Mouse (Mus musculus) heart, adult 2 months (tissue): ENCODE results near the gene Oxt.

Experiments used
- CTCF ChIP-seq: fragments of 200-600 bp; IDR thresholded peaks from 2 replicates; pipeline ENCODE4 v1.8.1; 2022; ENCODE audit warnings: antibody characterized with exemption, mild to moderate bottlenecking, moderate library complexity
- EP300 ChIP-seq: fragments of 200-500 bp; IDR thresholded peaks from 2 replicates; pipeline ENCODE4 v1.6.1; 2011; ENCODE audit warnings: low read depth, low read length, control low read depth; ENCODE audit not compliant: insufficient read depth
- POLR2A ChIP-seq: fragments of 200-500 bp; IDR thresholded peaks from 2 replicates; pipeline ENCODE4 v1.6.1; 2011; ENCODE audit warnings: mild to moderate bottlenecking, low read depth, low read length, control low read depth; ENCODE audit not compliant: insufficient read depth

- TF ChIP-seq CTCF = no peak
- no peak for TF ChIP-seq POLR2A
- no peak for TF ChIP-seq EP300
These were observed 19.7 kb upstream of the Oxt start for GRCm38 (mm10) chr2:130556292-130556691.
